Mouse (Mus musculus): Measurements from ENCODE around the gene Syne1. TPM values are rescaled to one million over a fixed set of nuclear protein-coding genes. Genes with fewer than 3 reads are reported as not detected.
A peak's percentile ranks its signal among the peaks of the same experiment; 100 is the strongest.

Syne1 gene
- 4.3 and 8.9 TPM in 2 replicates for polyA plus RNA-seq (2012; rRNA removed)

DNA sequence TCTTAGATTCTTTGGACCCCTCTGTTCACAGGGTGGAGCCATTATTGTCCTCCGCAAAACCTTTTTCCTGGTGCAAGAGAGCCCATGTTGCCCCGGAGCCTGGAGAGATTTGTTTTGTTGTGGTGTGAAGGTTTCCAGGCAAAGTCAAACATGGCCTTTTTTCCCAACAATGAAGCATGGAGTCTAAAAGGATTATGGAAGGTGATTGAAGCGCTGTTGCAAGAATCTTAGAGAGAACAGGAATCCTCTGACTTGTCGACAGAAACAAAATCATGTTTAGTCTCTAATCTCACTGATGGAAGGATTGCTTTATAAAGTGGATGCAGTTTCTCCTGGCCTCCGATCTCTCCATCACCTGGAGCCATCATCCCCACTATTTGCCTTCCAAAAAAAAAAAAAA, at the start of gene Syne1:
TSS of gene Syne1 (minus strand) at position 101 of the 400 bp plus-strand sequence.
- WGBS = 72% methylated on average over 5 of the region's 5 CpGs
- DNase-seq (ENCODE audit: low read depth, low spot score) = no peak

DNA sequence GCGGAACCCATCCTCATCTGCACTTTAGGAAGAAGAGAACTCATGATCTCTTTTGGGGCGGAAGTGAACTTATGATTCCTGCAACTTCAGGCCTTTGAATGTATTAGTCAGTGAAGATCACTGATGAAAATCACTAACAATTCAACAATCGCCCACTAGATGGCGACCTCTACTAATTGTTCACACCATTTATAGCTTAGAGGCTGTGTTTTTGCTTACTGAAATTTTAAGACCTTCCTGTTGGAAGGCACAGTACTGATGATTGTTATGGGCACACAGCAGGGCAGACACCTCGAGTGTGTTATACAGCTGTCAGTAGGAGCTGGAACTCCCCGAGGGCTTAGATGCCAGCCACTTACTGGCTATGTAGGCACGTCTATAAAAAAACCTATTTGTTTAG, 48.8 kb upstream of the Syne1 start:
- 8% methylated on average over 7 of the region's 7 CpGs for WGBS
- DNase-seq (ENCODE audit: low read depth, low spot score) = peak; percentile 18

- WGBS = 28% methylated on average over 6 of the region's 6 CpGs
- DNase-seq (ENCODE audit: low read depth, low spot score) = no peak
Measured at GRCm38 (mm10) chr10:5596559-5596958, 45.3 kb upstream of the Syne1 start.

GRCm38 (mm10) chr10:5594457-5594856, 43.2 kb upstream of the Syne1 start:
- no peak for DNase-seq (ENCODE audit: low read depth, low spot score)
- 58% methylated on average over 5 of the region's 5 CpGs for WGBS

GRCm38 (mm10) chr10:5593464-5593863, 42.2 kb upstream of the Syne1 start, which contains the start of gene Myct1:
Gene Myct1, plus strand, starts transcription at chr10:5593775.
- no peak for DNase-seq (ENCODE audit: low read depth, low spot score)
- 18% methylated on average over 5 of the region's 5 CpGs for WGBS

GRCm38 (mm10) chr10:5591996-5592395, 40.7 kb upstream of the Syne1 start:
- 75% methylated on average over 4 of the region's 4 CpGs for WGBS
- no peak for DNase-seq (ENCODE audit: low read depth, low spot score)

DNA sequence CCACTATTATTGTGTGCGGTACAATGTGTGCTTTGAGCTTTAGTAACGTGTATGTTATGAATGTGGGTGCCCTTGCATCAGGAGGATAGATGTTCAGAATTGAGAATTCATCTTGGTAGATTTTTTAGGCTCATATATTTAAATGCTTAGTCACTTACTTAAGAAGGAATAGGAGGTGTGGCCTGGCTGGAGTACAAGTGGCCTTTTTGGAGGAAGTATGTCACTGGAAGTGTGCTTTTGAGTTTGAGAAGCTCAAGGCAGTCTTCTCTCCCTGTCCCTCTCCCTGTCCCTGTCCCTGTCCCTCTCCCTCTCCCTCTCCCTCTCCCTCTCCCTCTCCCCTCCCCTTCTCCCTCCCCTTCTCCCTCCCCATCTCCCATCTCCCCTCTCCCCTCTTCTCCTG, 39.8 kb upstream of the Syne1 start:
- DNase-seq (ENCODE audit: low read depth, low spot score) = no peak
- WGBS = 79% methylated on average over 2 of the region's 2 CpGs

- DNase-seq (ENCODE audit: low read depth, low spot score) = no peak
- WGBS = 72% methylated on average over 2 of the region's 2 CpGs
Measured at GRCm38 (mm10) chr10:5573328-5573727, 22.0 kb upstream of the Syne1 start.

DNA sequence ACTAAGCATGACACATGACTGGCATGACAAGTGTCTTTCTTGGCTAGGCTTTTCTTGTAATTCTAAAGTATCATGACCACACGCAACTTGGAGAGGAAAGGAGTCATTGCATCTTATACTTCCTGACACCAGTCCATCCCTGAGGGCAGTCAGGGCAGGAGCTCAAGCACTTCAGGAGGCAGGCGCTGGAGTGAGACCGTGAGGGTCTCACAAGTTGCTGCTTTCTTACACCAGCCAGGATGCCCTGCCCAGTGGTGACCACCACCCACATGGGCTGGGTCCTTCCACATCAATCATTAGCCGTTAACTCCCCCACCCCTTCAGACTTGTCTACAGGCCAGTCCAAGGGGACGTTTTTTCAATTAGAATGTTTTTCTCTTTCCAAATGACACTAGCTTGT, 20.1 kb upstream of the Syne1 start:
- no peak for DNase-seq (ENCODE audit: low read depth, low spot score)
- WGBS = 76% methylated on average over 5 of the region's 5 CpGs

DNA sequence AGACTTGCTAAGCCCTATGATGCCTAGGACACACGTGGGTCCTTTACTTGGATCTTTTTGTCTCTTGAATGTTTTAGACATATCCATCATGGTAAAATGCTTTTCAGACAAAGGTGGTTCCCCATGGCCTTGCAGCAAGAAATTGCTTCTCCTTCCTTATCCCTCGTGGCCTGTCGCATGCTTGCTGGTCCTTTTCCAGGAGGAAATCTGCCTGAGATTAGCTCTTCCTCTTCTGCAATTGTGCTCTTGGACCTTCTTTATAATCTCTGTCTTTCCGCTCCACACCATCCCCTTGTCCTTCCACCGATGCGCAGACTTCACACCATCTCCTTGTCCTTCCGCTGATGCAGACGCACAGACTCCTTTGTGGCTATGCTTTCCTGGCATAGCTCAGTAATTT, 18.8 kb upstream of the Syne1 start:
- no peak for DNase-seq (ENCODE audit: low read depth, low spot score)
- 85% methylated on average over 8 of the region's 8 CpGs for WGBS

GRCm38 (mm10) chr10:5568991-5569390, 17.7 kb upstream of the Syne1 start:
- DNase-seq (ENCODE audit: low read depth, low spot score) = no peak
- 84% methylated on average over 4 of the region's 4 CpGs for WGBS

DNA sequence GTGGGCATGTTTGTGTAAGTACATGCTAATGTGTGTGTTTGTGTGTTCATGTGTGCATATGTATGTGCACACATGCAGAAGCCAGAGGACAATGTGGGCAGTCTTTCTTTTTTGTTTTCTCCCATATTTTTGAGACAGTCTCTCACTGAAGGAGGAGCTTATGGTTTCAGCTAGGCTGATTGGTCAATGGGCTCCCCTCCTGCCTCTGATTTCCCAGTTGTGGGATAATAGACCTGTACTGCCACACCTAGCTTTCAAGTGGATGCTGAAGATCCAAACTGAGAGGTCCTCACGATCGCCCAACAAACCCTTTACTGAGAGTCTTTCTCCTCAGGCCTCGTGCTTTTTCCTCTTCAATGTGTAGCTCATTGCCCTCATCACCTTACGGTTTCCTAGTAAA, 10.4 kb upstream of the Syne1 start:
- DNase-seq (ENCODE audit: low read depth, low spot score) = no peak
- WGBS = 71% methylated on average over 4 of the region's 4 CpGs

DNA sequence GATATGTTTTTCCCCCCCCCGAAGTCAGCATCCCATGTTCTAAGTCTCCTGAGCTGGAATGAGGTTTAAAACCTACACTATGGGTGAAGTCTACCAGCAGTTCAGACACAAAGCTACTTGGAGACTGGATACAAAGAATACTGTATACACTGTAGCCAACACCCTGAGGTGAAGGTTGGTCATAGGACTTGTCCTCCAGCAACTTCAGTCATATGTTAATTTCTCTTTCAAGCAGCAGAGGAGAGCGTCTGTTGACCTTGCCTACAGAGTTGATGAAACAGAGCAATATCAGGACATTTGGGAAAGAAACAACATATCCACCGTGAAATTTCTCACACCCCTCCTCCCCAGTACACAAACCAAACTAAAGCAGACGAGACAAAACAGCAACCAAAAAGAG, 9.2 kb upstream of the Syne1 start:
- 76% methylated on average over 4 of the region's 4 CpGs for WGBS
- no peak for DNase-seq (ENCODE audit: low read depth, low spot score)

DNA sequence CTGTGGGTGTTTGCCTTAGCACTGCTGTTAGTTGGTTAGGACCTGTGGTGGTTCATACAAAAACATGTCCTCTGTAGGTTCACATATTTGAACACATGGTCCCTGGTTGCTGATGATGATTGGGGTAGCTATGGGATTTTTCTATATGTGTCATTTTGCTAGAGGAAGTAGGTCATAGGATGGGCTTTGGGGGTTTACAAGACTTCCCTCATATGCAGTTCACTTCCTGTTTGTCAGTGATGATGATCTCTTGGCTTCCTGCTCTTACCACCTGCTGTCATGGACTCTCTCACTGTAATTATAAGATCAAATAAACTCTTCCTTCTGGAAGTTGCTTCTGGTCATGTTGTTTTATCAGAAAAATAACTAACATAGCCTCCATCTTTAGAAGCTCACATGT, 7.5 kb upstream of the Syne1 start:
- DNase-seq (ENCODE audit: low read depth, low spot score) = no peak

GRCm38 (mm10) chr10:5554941-5555340, 3.7 kb upstream of the Syne1 start:
- DNase-seq (ENCODE audit: low read depth, low spot score) = no peak
- 21% methylated on average over 5 of the region's 5 CpGs for WGBS

DNA sequence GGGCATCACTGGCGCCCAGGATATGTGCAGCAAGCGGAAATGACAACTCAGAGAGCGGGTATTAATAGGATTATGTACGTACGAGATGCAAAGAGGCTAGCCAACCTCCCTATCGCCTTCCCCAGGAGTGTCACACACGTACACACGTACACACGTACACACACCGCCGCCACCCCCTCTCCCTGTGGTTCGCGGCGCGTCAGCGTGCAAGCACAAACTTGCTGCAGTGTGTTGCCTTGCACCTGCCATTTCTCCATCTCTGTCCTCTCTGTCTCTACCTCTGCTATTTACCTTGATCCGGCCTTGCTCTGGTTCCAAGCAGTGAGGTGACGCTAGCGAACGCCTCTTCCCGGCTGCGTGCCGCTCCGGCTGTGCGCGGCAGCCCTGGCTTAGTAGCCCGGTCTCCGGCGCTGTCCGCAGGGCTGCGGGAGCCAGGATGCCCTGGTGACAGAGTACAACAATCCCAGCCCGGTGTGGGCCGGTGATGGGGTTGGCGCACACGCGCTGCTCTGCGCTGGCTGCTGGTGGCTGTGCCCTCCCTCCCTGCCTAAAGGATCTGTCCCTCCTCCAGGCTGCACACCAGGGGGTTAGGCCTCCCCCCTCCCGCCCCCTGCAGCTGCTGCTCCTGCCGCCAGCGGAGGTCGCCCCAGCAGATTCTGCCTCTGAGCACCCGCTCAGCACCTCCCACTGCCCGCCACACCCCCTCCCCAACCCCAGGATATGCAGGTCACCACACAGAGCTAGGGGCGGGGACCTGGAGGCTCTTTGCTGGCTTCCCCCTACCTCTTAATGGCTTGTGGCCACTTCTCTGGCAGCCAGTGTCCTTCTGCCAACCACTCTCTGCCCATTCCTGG, 887 bp downstream of the Syne1 start:
- no peak for DNase-seq (ENCODE audit: low read depth, low spot score)
- WGBS = 4% methylated on average over 44 of the region's 44 CpGs

- no peak for DNase-seq (ENCODE audit: low read depth, low spot score)
- 19% methylated on average over 6 of the region's 6 CpGs for WGBS
Measured at GRCm38 (mm10) chr10:5549871-5550167, 1.5 kb downstream of the Syne1 start.

- no peak for DNase-seq (ENCODE audit: low read depth, low spot score)
- WGBS = 72% methylated on average over 2 of the region's 2 CpGs
Measured at GRCm38 (mm10) chr10:5548651-5549050, 2.6 kb downstream of the Syne1 start.

DNA sequence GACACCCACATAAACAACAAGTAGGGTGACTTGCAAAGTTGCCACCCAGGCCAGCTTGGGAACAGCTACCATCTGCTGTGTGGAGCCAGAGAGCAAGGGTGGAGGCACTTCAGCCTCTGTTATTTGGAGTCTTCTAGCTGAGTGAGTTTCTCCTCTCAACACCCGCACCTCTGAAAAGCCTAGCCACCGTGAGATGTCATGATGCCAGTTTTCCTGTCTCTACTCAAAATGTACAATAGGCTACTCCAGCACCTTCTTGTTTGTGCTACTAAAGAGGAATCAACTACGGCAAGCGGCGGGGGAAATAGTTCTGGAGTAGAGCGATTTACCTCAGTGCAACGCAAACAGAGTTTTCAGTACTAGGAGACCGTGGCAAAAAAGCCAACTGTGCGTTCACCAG, 3.5 kb downstream of the Syne1 start:
- DNase-seq (ENCODE audit: low read depth, low spot score) = no peak
- 86% methylated on average over 9 of the region's 9 CpGs for WGBS

GRCm38 (mm10) chr10:5546428-5546827, 4.9 kb downstream of the Syne1 start:
- 83% methylated on average over 5 of the region's 5 CpGs for WGBS
- DNase-seq (ENCODE audit: low read depth, low spot score) = no peak

DNA sequence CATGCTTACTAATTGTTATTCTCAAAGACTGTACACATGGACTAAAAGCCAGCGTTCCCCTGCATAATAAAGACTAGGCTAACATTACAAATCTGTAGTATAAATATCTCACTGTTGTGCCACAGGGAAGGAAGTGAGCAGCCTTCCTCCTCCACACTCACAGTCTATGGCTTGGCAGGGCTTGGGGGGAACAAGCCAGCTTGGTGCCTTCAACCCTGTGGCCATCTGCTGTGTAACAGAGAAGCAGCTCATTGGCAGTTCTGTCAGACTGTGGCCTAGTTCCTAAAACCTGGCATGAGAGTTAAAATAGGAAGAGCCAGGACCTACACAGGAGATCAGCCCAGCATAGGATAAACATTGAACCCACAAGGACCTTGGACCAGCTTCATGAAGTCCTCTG, 23.0 kb downstream of the Syne1 start:
- DNase-seq (ENCODE audit: low read depth, low spot score) = no peak
- 62% methylated on average over 1 of the region's 1 CpGs for WGBS

- no peak for DNase-seq (ENCODE audit: low read depth, low spot score)
Measured at GRCm38 (mm10) chr10:5527634-5528033, 23.6 kb downstream of the Syne1 start.

More at GRCm38 (mm10) chr10:5527634-5528033, 23.6 kb downstream of the Syne1 start:
- WGBS = 63% methylated on average over 4 of the region's 4 CpGs
